Mouse (Mus musculus): ENCODE data around the gene Cdkal1. TPM values are rescaled to one million over a fixed set of nuclear protein-coding genes. Genes with fewer than 3 reads are reported as not detected.
A peak's percentile ranks its signal among the peaks of the same experiment; 100 is the strongest.

The Cdkal1 gene
- total and polyA plus RNA-seq, 3 experiments: 8.7 to 13.7 (median 9.5) TPM

GRCm38 (mm10) chr13:29202562-29202961, 652.9 kb downstream of the Cdkal1 start:
- dilution Hi-C loops (cut with MboI; ENCODE audit: extremely low pct_ligation_motif_present, extremely low pct_unique_long_range_greater_than_20kb, low sequenced_read_pairs): no loop called here

GRCm38 (mm10) chr13:29199679-29200078, 655.8 kb downstream of the Cdkal1 start:
- H3K36me3 ChIP-seq (replicated peaks in 1 of 2; ENCODE audit: control insufficient read depth in 1 of 2, insufficient read depth in 1 of 2, low read length in 1 of 2): no peaks in the 10 kb centered on the region
- H3K27me3 ChIP-seq (replicated peaks): no peaks in the 10 kb centered on the region
- DNase-seq (ENCODE audit: extremely low read depth): no peak
- in situ Hi-C loops (cut with MboI; ENCODE audit: low pct_ligation_motif_present, low pct_unique_long_range_greater_than_20kb, low sequenced_read_pairs) (no loop called here), dilution Hi-C loops (cut with MboI; ENCODE audit: extremely low pct_ligation_motif_present, extremely low pct_unique_long_range_greater_than_20kb, low sequenced_read_pairs) (no loop called here)
- H3K9me3 ChIP-seq (replicated peaks; ENCODE audit: low read length): no peaks in the 10 kb centered on the region
- no peak overlapping the region for H3K9ac ChIP-seq (ENCODE audit: insufficient read depth, low read depth)
- no peak overlapping the region for H3K27ac ChIP-seq (ENCODE audit: insufficient read depth, low read depth)
- H3K79me2 ChIP-seq (replicated peaks; ENCODE audit: control insufficient read depth, extremely low read depth, insufficient read depth, poor library complexity, severe bottlenecking): no peaks in the 10 kb centered on the region
- no peak overlapping the region for H3K4me2 ChIP-seq (ENCODE audit: insufficient read depth, low read depth, poor library complexity, severe bottlenecking)
- peaks cover 0 to 27% of the 10 kb centered on the region in 2 experiments; a peak in 3 of 4 replicates for H3K4me1 ChIP-seq (ENCODE audit: control insufficient read depth in 1 of 2, insufficient read depth in 2 of 2)
- no peak for TF ChIP-seq TBP (conservative IDR thresholded peaks at IDR 0.05; ENCODE audit: low read depth, low read length)
- TF ChIP-seq ETS1 (conservative IDR thresholded peaks at IDR 0.05; ENCODE audit: low read depth, low read length): no peak
- TF ChIP-seq MAFK (IDR thresholded peaks at IDR 0.05; ENCODE audit: insufficient replicate concordance, low read length): no peak
- no peak for TF ChIP-seq GABPA (IDR thresholded peaks at IDR 0.05; ENCODE audit: insufficient replicate concordance, low read depth, low read length)
- TF ChIP-seq CTCF (conservative IDR thresholded peaks at IDR 0.05 in 1 of 2, IDR thresholded peaks at IDR 0.05 in 1 of 2; ENCODE audit: low read depth in 2 of 2, low read length in 2 of 2): no peak
- no peak for TF ChIP-seq RCOR1 (conservative IDR thresholded peaks at IDR 0.05; ENCODE audit: low read depth, low read length)
- TF ChIP-seq ELF1 (IDR thresholded peaks at IDR 0.05; ENCODE audit: low read depth, low read length): no peak
- TF ChIP-seq E2F4 (IDR thresholded peaks at IDR 0.05; ENCODE audit: insufficient replicate concordance, low read depth, low read length): no peak
- no peak for TF ChIP-seq IRF4 (IDR thresholded peaks at IDR 0.05; ENCODE audit: low read depth, low read length)
- no peak overlapping the region for H3K4me3 ChIP-seq (replicated peaks in 1 of 3; ENCODE audit: low read depth in 2 of 3, low read length in 2 of 3, poor library complexity in 1 of 3)

More at GRCm38 (mm10) chr13:29202562-29202961, 652.9 kb downstream of the Cdkal1 start:
- Histone ChIP-seq H3K4me2 (ENCODE audit: insufficient read depth, low read depth, poor library complexity, severe bottlenecking) (no peak overlapping the region; the same call in 1 of the 2 replicates), H3K27ac (ENCODE audit: insufficient read depth, low read depth) (no peak overlapping the region), H3K79me2 (replicated peaks; ENCODE audit: control insufficient read depth, extremely low read depth, insufficient read depth, poor library complexity, severe bottlenecking) (no peaks in the 10 kb centered on the region), H3K27me3 (replicated peaks) (no peaks in the 10 kb centered on the region), H3K9ac (ENCODE audit: insufficient read depth, low read depth) (no peak overlapping the region), H3K36me3 (replicated peaks in 1 of 2; ENCODE audit: control insufficient read depth in 1 of 2, insufficient read depth in 1 of 2, low read length in 1 of 2) (no peaks in the 10 kb centered on the region), H3K4me3 (replicated peaks in 1 of 3; ENCODE audit: low read depth in 2 of 3, low read length in 2 of 3, poor library complexity in 1 of 3) (no peak overlapping the region), H3K9me3 (replicated peaks; ENCODE audit: low read length) (no peaks in the 10 kb centered on the region), H3K4me1 (ENCODE audit: control insufficient read depth in 1 of 2, insufficient read depth in 2 of 2) (peaks cover 0 to 21% of the 10 kb centered on the region in 2 experiments; a peak in 3 of 4 replicates)
- peak; percentile 37 for DNase-seq (ENCODE audit: extremely low read depth)
- TF ChIP-seq ETS1 (conservative IDR thresholded peaks at IDR 0.05; ENCODE audit: low read depth, low read length) (no peak), EP300 (IDR thresholded peaks at IDR 0.05; ENCODE audit: low read length) (no peak), TCF12 (IDR thresholded peaks at IDR 0.05; ENCODE audit: low read depth, low read length) (no peak), ZNF384 (IDR thresholded peaks at IDR 0.05; ENCODE audit: low read depth, low read length) (peak; percentile 88), JUND (conservative IDR thresholded peaks at IDR 0.05; ENCODE audit: low read depth, low read length) (no peak)
- in situ Hi-C loops (cut with MboI; ENCODE audit: low pct_ligation_motif_present, low pct_unique_long_range_greater_than_20kb, low sequenced_read_pairs): no loop called here
